Mouse (Mus musculus): ENCODE measurements at regions not wholly inside any gene's neighbourhood (a gene's known extent, or its start where the extent isn't known, plus 50 kb on each side); places are given as distances from the start of the nearest gene placed in this dataset.

GRCm38 (mm10) chr4:95133815-95134214, 81.8 kb upstream of the Jun start:
- TF ChIP-seq POLR2A (IDR thresholded peaks at IDR 0.05; ENCODE audit: insufficient read depth, low read depth, low read length) (no peak), CTCF (IDR thresholded peaks at IDR 0.05; ENCODE audit: insufficient read depth, low read depth, low read length) (no peak)
- H3K4me1 ChIP-seq (ENCODE audit: control insufficient read depth, insufficient read depth, low read length) = peaks cover 9% of the 10 kb centered on the region; the same call in 1 of the 2 replicates
- no peak overlapping the region for H3K4me3 ChIP-seq (ENCODE audit: insufficient read depth, low read depth, low read length)
- no peak overlapping the region for H3K27ac ChIP-seq (ENCODE audit: insufficient read depth, low read depth, low read length)
- WGBS = 68% methylated on average over 3 of the region's 3 CpGs

- 52% methylated on average over 5 of the region's 5 CpGs for WGBS
- Histone ChIP-seq H3K4me3 (ENCODE audit: insufficient read depth, low read depth, low read length) (no peak overlapping the region), H3K4me1 (ENCODE audit: control insufficient read depth, insufficient read depth, low read length) (peaks cover 9% of the 10 kb centered on the region; the same call in 1 of the 2 replicates), H3K27ac (ENCODE audit: insufficient read depth, low read depth, low read length) (no peak overlapping the region)
- no peak for TF ChIP-seq POLR2A (IDR thresholded peaks at IDR 0.05; ENCODE audit: insufficient read depth, low read depth, low read length)
- no peak for TF ChIP-seq CTCF (IDR thresholded peaks at IDR 0.05; ENCODE audit: insufficient read depth, low read depth, low read length)
These were observed 82.6 kb upstream of the Jun start for GRCm38 (mm10) chr4:95134611-95135010.

DNA sequence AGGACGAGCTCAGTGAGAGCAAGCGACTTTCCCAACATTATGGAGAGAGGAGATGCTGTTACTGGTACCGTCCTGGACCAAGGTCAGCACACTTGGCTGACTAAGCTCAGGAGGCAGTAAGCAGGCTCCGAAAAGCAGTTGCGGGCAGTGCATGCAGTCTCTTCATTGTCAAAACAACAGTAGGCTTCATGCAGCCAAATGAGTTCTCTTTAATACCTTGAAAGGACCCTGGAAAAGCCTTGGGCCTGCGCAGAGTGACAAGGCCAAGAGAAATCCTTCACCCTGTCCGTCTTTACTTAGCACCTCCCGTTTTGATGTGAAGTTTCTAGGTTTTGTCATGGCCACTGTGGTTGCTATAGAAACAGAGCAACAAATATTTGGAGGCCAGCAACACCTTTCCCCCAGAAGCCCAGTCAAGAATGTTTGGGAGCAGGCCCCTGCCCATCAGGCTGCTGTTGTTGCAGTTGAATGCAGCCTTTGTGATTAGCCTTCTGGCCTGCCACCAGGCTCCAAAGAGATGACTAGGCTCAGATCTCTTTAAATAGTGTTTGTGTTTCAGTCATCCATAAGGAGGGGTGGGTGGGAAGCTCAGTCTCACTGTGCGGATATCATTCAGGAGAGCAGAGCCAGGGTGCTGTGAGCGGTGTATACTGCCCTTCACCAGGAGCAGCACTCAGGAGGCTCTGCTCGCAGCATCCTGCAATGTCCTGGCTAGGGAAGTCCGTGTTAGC, 85.6 kb upstream of the Jun start:
- no peak overlapping the region for H3K27ac ChIP-seq (ENCODE audit: insufficient read depth, low read depth, low read length)
- peaks cover 9% of the 10 kb centered on the region; the same call in 1 of the 2 replicates for H3K4me1 ChIP-seq (ENCODE audit: control insufficient read depth, insufficient read depth, low read length)
- H3K4me3 ChIP-seq (ENCODE audit: insufficient read depth, low read depth, low read length) = no peak overlapping the region
- 75% methylated on average over 12 of the region's 12 CpGs for whole genome bisulfite sequencing
- TF ChIP-seq CTCF (IDR thresholded peaks at IDR 0.05; ENCODE audit: insufficient read depth, low read depth, low read length) = no peak
- TF ChIP-seq POLR2A (IDR thresholded peaks at IDR 0.05; ENCODE audit: insufficient read depth, low read depth, low read length) = no peak

DNA sequence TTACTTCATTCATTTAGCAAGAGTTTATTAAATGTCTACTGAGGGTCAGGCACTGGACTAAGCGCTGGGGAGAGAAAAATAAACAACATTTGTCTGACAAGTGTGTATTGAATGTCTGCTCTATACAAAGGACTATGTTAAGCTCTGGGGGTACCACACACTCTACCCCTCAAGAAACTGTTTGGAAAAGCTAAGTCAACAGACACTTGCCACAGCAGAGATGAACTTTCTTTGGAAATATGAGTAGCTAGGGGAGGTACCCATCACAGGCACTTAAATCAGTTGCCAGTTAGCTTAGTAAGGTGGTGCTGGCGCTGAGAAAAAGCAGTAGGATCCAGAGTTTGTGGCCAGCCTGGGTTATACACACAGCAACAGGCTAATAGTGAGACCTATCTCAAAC, 86.7 kb upstream of the Jun start:
- H3K4me3 ChIP-seq (ENCODE audit: insufficient read depth, low read depth, low read length) = no peak overlapping the region
- peaks cover 9% of the 10 kb centered on the region; the same call in 1 of the 2 replicates for H3K4me1 ChIP-seq (ENCODE audit: control insufficient read depth, insufficient read depth, low read length)
- H3K27ac ChIP-seq (ENCODE audit: insufficient read depth, low read depth, low read length) = no peak overlapping the region
- 96% methylated on average over 2 of the region's 2 CpGs for WGBS
- TF ChIP-seq POLR2A (IDR thresholded peaks at IDR 0.05; ENCODE audit: insufficient read depth, low read depth, low read length) (no peak), CTCF (IDR thresholded peaks at IDR 0.05; ENCODE audit: insufficient read depth, low read depth, low read length) (no peak)

- 91% methylated on average over 2 of the region's 2 CpGs for WGBS
- Histone ChIP-seq H3K4me1 (ENCODE audit: control insufficient read depth, insufficient read depth, low read length) (peaks cover 4% of the 10 kb centered on the region; the same call in 1 of the 2 replicates), H3K27ac (ENCODE audit: insufficient read depth, low read depth, low read length) (no peak overlapping the region), H3K4me3 (ENCODE audit: insufficient read depth, low read depth, low read length) (no peak overlapping the region)
- TF ChIP-seq POLR2A (IDR thresholded peaks at IDR 0.05; ENCODE audit: insufficient read depth, low read depth, low read length) = no peak
- TF ChIP-seq CTCF (IDR thresholded peaks at IDR 0.05; ENCODE audit: insufficient read depth, low read depth, low read length) = no peak
These were observed 89.2 kb upstream of the Jun start for GRCm38 (mm10) chr4:95141253-95141652.

DNA sequence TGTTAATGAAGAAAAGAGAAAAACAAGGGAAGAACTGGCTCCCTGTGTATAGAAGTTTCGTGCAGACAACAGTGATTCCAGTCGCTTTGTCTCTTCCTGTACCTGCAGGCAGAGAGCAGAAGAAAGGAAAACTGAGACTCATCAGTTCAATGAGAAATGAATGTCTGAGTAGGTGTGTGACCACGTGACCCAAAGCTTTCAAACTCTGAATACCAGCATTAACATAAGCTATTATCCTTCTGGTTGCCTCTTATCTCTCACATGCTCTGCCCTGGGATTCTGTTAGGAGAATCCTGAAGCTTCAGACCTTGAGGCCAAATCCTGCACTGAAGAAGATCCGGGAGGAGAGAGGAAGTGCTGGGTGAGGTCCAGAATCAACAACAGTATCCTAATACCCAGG, 91.1 kb upstream of the Jun start:
- no peaks in the 10 kb centered on the region for H3K4me1 ChIP-seq (ENCODE audit: control insufficient read depth, insufficient read depth, low read length)
- no peak overlapping the region for H3K4me3 ChIP-seq (ENCODE audit: insufficient read depth, low read depth, low read length)
- WGBS = 91% methylated on average over 4 of the region's 4 CpGs
- no peak for TF ChIP-seq CTCF (IDR thresholded peaks at IDR 0.05; ENCODE audit: insufficient read depth, low read depth, low read length)
- TF ChIP-seq POLR2A (IDR thresholded peaks at IDR 0.05; ENCODE audit: insufficient read depth, low read depth, low read length) = no peak
- no peak overlapping the region for H3K27ac ChIP-seq (ENCODE audit: insufficient read depth, low read depth, low read length)

- TF ChIP-seq CTCF (IDR thresholded peaks at IDR 0.05; ENCODE audit: insufficient read depth, low read depth, low read length) = no peak
- no peak for TF ChIP-seq POLR2A (IDR thresholded peaks at IDR 0.05; ENCODE audit: insufficient read depth, low read depth, low read length)
- H3K4me1 ChIP-seq (ENCODE audit: control insufficient read depth, insufficient read depth, low read length) = no peaks in the 10 kb centered on the region
- no peak overlapping the region for H3K27ac ChIP-seq (ENCODE audit: insufficient read depth, low read depth, low read length)
- no peak overlapping the region for H3K4me3 ChIP-seq (ENCODE audit: insufficient read depth, low read depth, low read length)
- 94% methylated on average over 5 of the region's 5 CpGs for WGBS
These were observed 91.6 kb upstream of the Jun start for GRCm38 (mm10) chr4:95143668-95144067.

- H3K4me3 ChIP-seq (ENCODE audit: insufficient read depth, low read depth, low read length) = no peak overlapping the region
- H3K4me1 ChIP-seq (ENCODE audit: control insufficient read depth, insufficient read depth, low read length) = no peaks in the 10 kb centered on the region
- no peak overlapping the region for H3K27ac ChIP-seq (ENCODE audit: insufficient read depth, low read depth, low read length)
- TF ChIP-seq POLR2A (IDR thresholded peaks at IDR 0.05; ENCODE audit: insufficient read depth, low read depth, low read length) (no peak), CTCF (IDR thresholded peaks at IDR 0.05; ENCODE audit: insufficient read depth, low read depth, low read length) (no peak)
These were observed 92.4 kb upstream of the Jun start for GRCm38 (mm10) chr4:95144440-95144839.

DNA sequence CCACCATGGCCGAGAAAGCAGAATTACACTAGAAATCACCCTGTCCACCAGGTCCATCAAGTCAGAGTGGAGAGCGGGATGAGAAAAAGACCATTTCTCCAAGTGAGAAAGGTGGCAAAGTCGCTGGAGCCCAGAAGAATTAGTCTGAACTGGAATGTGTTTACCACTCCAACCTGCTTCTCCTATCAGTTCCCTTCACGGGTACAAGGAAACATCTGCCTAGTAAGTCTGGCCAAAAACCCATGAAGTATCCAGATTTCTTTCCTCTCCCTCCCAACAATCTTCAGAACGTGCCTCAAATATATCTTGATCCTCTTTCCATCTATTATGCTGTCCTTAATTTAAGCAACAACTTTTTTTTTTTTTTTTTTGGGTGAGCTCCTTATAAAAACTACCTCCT, 94.2 kb upstream of the Jun start:
- WGBS = 95% methylated on average over 5 of the region's 5 CpGs
- H3K4me3 ChIP-seq (ENCODE audit: insufficient read depth, low read depth, low read length) = no peak overlapping the region
- H3K4me1 ChIP-seq (ENCODE audit: control insufficient read depth, insufficient read depth, low read length) = no peaks in the 10 kb centered on the region
- TF ChIP-seq CTCF (IDR thresholded peaks at IDR 0.05; ENCODE audit: insufficient read depth, low read depth, low read length) = no peak
- no peak for TF ChIP-seq POLR2A (IDR thresholded peaks at IDR 0.05; ENCODE audit: insufficient read depth, low read depth, low read length)
- H3K27ac ChIP-seq (ENCODE audit: insufficient read depth, low read depth, low read length) = no peak overlapping the region

All from olfactory bulb, adult 2 months (tissue).